ENCODE assay signal across 8 mouse cellular contexts in the genomic region with DNA sequence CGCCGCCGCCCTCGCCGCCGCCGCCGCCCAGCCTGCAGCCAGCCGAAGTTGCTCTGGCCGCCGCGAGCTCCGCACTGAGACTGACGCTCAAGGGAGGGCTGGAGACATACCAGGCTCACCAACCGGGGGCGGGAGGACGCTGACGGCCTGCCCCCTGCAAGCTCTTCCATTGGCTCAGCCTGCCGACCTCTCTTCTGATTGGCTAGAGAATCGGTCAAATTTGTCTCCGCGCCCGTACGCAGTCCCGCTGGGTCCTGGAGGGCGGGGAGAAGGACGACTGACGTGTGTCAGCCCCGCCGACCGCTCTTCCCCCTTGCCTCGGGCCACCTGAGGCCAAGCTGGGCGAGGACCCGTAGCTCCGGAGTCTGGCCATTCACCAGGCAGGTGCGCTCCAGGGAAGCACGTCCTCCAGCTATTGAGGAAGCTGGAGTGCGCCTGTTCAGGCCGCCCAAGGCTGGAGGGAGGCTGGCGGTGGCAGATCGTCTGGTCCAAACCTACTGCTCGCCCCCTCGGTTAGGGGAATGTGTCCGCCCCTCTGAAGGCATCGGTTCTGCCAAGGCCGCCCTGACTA. TPM values are rescaled to one million over a fixed set of nuclear protein-coding genes. Genes with fewer than 3 reads are reported as not detected.
DNase-seq lines count a peak whose midpoint lies in the region; ATAC-seq and TF ChIP-seq lines count a peak whose summit lies in the region.

A gene (minus strand): TSS at position 90 of the 571 bp plus-strand sequence.

- H3K27me3 ChIP-seq in heart, embryonic 12.5 days (replicated peaks): no peaks in the 10 kb centered on the region
- no peaks in the 10 kb centered on the region for H3K27me3 ChIP-seq in kidney, postnatal 0 days (ENCODE audit: insufficient read depth, low read length)
- H3K27me3 ChIP-seq in liver, embryonic 11.5 days (replicated peaks; ENCODE audit: control insufficient read depth, insufficient read depth, low read length): no peaks in the 10 kb centered on the region; the same call in 1 of the 2 replicates
- H3K27me3 ChIP-seq in stomach, embryonic 14.5 days (ENCODE audit: control insufficient read depth, insufficient read depth, low read length): no peaks in the 10 kb centered on the region

- H3K36me3 ChIP-seq in heart, embryonic 12.5 days: no peaks in the 10 kb centered on the region
- H3K36me3 ChIP-seq in kidney, postnatal 0 days (ENCODE audit: insufficient read depth, low read length): no peaks in the 10 kb centered on the region
- no peaks in the 10 kb centered on the region for H3K36me3 ChIP-seq in liver, embryonic 11.5 days (ENCODE audit: control insufficient read depth, insufficient read depth, low read length)
- no peaks in the 10 kb centered on the region for H3K36me3 ChIP-seq in stomach, embryonic 14.5 days (ENCODE audit: control insufficient read depth, insufficient read depth, low read length)

- peak within 1 kb of the TSS; percentile 98 for H3K27ac ChIP-seq in heart, embryonic 12.5 days (ENCODE audit: poor library complexity, severe bottlenecking)
- peak within 1 kb of the TSS; percentile 96 for H3K27ac ChIP-seq in kidney, postnatal 0 days
- H3K27ac ChIP-seq in liver, embryonic 11.5 days (ENCODE audit: low read depth, low read length): peak within 1 kb of the TSS; percentile 94
- peak within 1 kb of the TSS; percentile 92 for H3K27ac ChIP-seq in stomach, embryonic 14.5 days (ENCODE audit: low read length)

- peak within 1 kb of the TSS; percentile 98 for H3K9ac ChIP-seq in heart, embryonic 12.5 days
- peak within 1 kb of the TSS; percentile 93 for H3K9ac ChIP-seq in kidney, postnatal 0 days (ENCODE audit: low read depth, low read length)
- H3K9ac ChIP-seq in liver, embryonic 11.5 days (ENCODE audit: low read depth, low read length): peak within 1 kb of the TSS; percentile 91
- peak within 1 kb of the TSS; percentile 87 for H3K9ac ChIP-seq in stomach, embryonic 14.5 days (replicated peaks; ENCODE audit: low read depth, low read length)

- H3K9me3 ChIP-seq in heart, embryonic 12.5 days (replicated peaks): no peaks in the 10 kb centered on the region
- H3K9me3 ChIP-seq in kidney, postnatal 0 days (replicated peaks; ENCODE audit: low read length): no peaks in the 10 kb centered on the region
- H3K9me3 ChIP-seq in liver, embryonic 11.5 days (ENCODE audit: control insufficient read depth, low read length): no peaks in the 10 kb centered on the region
- H3K9me3 ChIP-seq in stomach, embryonic 14.5 days (ENCODE audit: control insufficient read depth, low read depth, low read length): no peaks in the 10 kb centered on the region

- WGBS in heart, embryonic 12.5 days: 0% methylated on average over 46 of the region's 46 CpGs
- whole genome bisulfite sequencing in kidney, postnatal 0 days: under 1% methylated on average over 44 of the region's 46 CpGs
- 1% methylated on average over 46 of the region's 46 CpGs for WGBS in liver, embryonic 11.5 days
- under 1% methylated on average over 42 of the region's 46 CpGs for WGBS in stomach, embryonic 14.5 days

- DNase-seq in CD4-positive helper T cell, adult 2 months (ENCODE audit: low read depth, low spot score): peak; percentile 97
- DNase-seq in brain, embryonic 18.5 days (ENCODE audit: low read depth, low spot score): peak; percentile 95
- peak; percentile 99 for DNase-seq in kidney, postnatal 0 days (ENCODE audit: low spot score)
- peak; percentile 92 for DNase-seq in liver, embryonic 11.5 days (ENCODE audit: low spot score)
- DNase-seq in naive thymus-derived CD4-positive, alpha-beta T cell, adult 2 months (ENCODE audit: low read depth): peak; percentile 97

- H3K4me2 ChIP-seq in heart, embryonic 12.5 days: peak within 1 kb of the TSS; percentile 84
- H3K4me2 ChIP-seq in kidney, postnatal 0 days (ENCODE audit: low read length): peak within 1 kb of the TSS; percentile 81
- H3K4me2 ChIP-seq in liver, embryonic 11.5 days: peak within 1 kb of the TSS; percentile 84
- H3K4me2 ChIP-seq in stomach, embryonic 14.5 days (replicated peaks; ENCODE audit: low read depth, low read length): peak within 1 kb of the TSS; percentile 79

- ATAC-seq in erythroid progenitor cell, adult 5-6 weeks (replicated peaks; ENCODE audit: low FRiP score, poor library complexity, severe bottlenecking): peak; percentile 98
- ATAC-seq in heart, embryonic 12.5 days (ENCODE audit: insufficient number of reproducible peaks, low FRiP score): peak; percentile 99
- peak; percentile 99 for ATAC-seq in kidney, postnatal 0 days (replicated peaks; ENCODE audit: low FRiP score, low read depth)
- ATAC-seq in liver, embryonic 11.5 days (replicated peaks; ENCODE audit: low FRiP score): peak; percentile 99
- peak; percentile 99 for ATAC-seq in stomach, embryonic 14.5 days (ENCODE audit: insufficient number of reproducible peaks, insufficient read depth, low FRiP score, low read depth)

- H3K4me3 ChIP-seq in heart, embryonic 12.5 days: peak within 1 kb of the TSS; percentile 97
- peak within 1 kb of the TSS; percentile 98 for H3K4me3 ChIP-seq in kidney, postnatal 0 days (replicated peaks; ENCODE audit: low read depth, low read length)
- H3K4me3 ChIP-seq in liver, embryonic 11.5 days (ENCODE audit: low read depth, low read length): peak within 1 kb of the TSS; percentile 98
- H3K4me3 ChIP-seq in stomach, embryonic 14.5 days (ENCODE audit: low read depth, low read length): peak within 1 kb of the TSS; percentile 91

- H3K4me1 ChIP-seq in heart, embryonic 12.5 days (replicated peaks): peaks cover 4% of the 10 kb centered on the region
- peaks cover 6% of the 10 kb centered on the region; the same call in 1 of the 2 replicates for H3K4me1 ChIP-seq in kidney, postnatal 0 days (replicated peaks; ENCODE audit: insufficient read depth, low read length)
- H3K4me1 ChIP-seq in liver, embryonic 11.5 days (replicated peaks; ENCODE audit: control insufficient read depth, insufficient read depth, low read length): peaks cover 3% of the 10 kb centered on the region; the same call in 1 of the 2 replicates
- H3K4me1 ChIP-seq in stomach, embryonic 14.5 days (ENCODE audit: control insufficient read depth, insufficient read depth, low read length): 0 out of 2 replicates have a peak, but pooled peaks cover 3% of the 10 kb centered on the region

- no peak for TF ChIP-seq CTCF in kidney, postnatal 0 days (IDR thresholded peaks at IDR 0.05; ENCODE audit: low read depth)

RNA-seq across cellular contexts. Expression of the gene that starts here (rescaled TPM):
- 82.2 and 129 TPM in 2 replicates for total RNA-seq in erythroid progenitor cell, adult 5-6 weeks (2015; ENCODE audit: low replicate concordance)
- total RNA-seq in erythroid progenitor cell, adult 5-6 weeks (2017; ENCODE audit: low replicate concordance): 132 and 139 TPM in 2 replicates
- 40.8 and 44.5 TPM in 2 replicates for polyA plus RNA-seq in heart, embryonic 12.5 days (2016; fragmentation: Nextera tagmentation; extraction: Ambion mirVana)
- 32.0 TPM in 2 replicates for polyA plus RNA-seq in kidney, postnatal 0 days (2015; fragmentation: Nextera tagmentation; extraction: Ambion mirVana)
- polyA plus RNA-seq in liver, embryonic 11.5 days (2014; fragmentation: Nextera tagmentation; extraction: Ambion mirVana): 23.6 and 24.3 TPM in 2 replicates
- 30.5 and 31.4 TPM in 2 replicates for polyA plus RNA-seq in stomach, embryonic 14.5 days (2014; fragmentation: Nextera tagmentation; extraction: Ambion mirVana)

Comparison
In these comparisons a context has a peak if more than half of its experiments do, and no peak if none do; other contexts are left out.
1. Peak in every context shown above with its lines: DNase-seq, ATAC-seq, H3K4me3 ChIP-seq and H3K27ac ChIP-seq.